Mouse (Mus musculus) left cerebral cortex, postnatal 4 days (tissue): ENCODE measurements around the gene Ccdc181. TPM values are rescaled to one million over a fixed set of nuclear protein-coding genes. Genes with fewer than 3 reads are reported as not detected.
"Not testable (repeated sequence)": the region's sequence is repeated elsewhere in the genome, so short reads cannot be mapped to it uniquely, and the experiment has no call there.

Experiments used
- DNase-seq: peaks from one replicate; pipeline ENCODE4 v3.0.0-alpha.2; 2022
- intact Hi-C: fragments of 180-260 bp; cut with DNase I; formaldehyde crosslinking; loops from one replicate; pipeline ENCODE4 v1.15.1; 2025
- total RNA-seq, 2 experiments: library from RNA; stranded (reverse); gene quantifications; 2 replicates each; pipeline ENCODE4 v1.2.3; 2021

Ccdc181 gene
- 10 to 100 TPM; 21.2 to 22.3 TPM for total RNA-seq

DNA sequence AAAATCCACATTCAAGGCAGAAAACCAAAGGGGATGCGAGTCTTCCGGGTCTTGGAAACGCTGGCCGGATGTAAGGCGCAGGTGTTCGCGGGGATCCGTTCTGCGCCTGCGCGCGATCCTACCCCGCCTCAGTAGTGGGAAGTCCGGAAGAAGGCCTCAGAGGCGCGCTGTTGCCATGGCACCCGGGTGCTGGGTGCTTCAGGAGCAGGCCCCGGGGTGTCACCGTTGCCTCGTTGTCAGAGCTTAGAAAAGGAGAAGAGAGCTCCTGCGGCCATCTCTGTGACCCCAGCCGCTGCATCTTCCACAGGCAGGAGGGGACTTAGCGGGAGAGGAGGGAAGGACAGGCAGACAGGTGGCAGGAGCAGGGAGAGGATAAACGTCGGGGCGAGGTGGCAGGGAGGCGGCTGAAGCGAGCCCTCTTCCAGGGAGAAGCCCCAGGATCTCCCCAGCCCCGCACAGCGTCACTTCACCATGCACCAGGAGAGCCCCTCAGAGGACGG, at the start of gene Ccdc181:
Gene Ccdc181 (plus strand): TSS at position 131 of the 500 bp plus-strand sequence.
- intact Hi-C loops, result no loop called here
- DNase-seq, result peak; percentile 96

DNA sequence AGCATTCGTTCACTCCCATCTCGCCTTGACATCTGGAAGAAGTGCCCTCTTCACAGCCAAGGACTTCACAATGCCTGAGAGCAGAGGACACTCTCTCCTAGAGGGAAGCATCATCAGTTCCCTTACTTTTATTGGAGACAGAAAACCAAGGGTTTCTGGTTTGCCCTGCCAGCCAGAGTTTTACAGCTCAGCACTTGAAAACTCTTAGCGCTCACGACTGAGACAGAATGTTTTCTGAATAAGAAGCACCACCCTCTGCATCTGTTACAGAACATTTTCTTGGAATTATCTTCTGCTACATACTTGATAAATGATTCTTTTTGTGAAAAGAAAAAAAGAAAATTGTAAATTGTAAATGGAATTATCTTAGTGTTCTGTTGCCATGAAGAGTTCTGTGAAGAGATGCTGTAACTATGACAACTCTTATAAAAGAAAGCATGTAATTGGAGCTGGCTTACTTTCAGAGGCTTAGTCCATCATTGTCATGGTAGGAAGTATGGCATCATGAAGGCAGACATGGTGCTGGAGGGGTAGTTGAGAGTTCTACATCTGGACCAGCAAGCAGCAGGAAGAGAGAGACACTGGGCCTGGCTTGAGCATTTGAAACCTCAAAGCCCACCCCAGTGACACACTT, 43.3 kb upstream of the Ccdc181 start:
- intact Hi-C loops, DNase-seq: not testable (repeated sequence)

DNA sequence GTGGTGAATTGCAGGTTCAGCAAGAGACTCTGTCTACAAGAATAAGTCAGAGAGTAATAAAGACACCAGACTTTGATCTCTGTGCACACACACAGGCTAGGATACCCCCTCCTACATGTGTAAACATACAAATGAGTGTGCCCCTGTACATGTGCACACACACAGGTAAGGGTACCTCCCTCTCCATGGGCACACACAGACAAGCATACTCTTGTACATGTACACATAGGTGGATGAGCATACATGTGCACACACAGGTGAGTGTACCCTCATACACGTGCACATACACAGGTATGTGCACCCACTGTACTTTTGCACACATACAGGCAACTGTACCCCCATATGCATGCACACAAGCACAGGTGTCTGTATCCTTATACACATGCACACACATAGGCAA, 41.9 kb upstream of the Ccdc181 start:
- intact Hi-C loops, result no loop called here

GRCm38 (mm10) chr1:164235078-164235477, 40.3 kb upstream of the Ccdc181 start:
- intact Hi-C loops, result no loop called here
- no peak for DNase-seq

More for the DNA sequence above, 41.9 kb upstream of the Ccdc181 start:
- DNase-seq, result no peak

- intact Hi-C loops, result no loop called here
- DNase-seq, result no peak
These were observed 39.3 kb upstream of the Ccdc181 start for GRCm38 (mm10) chr1:164236078-164236477.

DNA sequence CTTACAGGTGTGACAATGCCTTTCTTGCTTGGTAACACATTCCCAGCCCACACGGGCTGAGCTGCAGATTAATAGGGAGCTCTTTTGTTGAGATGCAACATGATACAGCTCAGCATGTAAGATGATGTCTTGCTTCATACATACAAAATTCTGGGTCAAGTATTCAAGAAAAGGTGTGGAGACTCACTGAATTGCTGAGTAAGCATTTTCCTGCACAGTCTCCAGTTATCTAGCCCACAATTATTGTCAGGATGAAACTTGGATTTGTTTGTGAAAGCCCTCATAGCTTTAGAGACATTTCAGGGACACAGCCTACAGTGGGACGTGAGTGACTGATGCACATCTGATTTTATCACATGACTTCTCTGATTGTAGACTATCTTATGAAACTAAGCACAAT, 33.9 kb upstream of the Ccdc181 start:
- intact Hi-C loops, result no loop called here
- no peak for DNase-seq

DNA sequence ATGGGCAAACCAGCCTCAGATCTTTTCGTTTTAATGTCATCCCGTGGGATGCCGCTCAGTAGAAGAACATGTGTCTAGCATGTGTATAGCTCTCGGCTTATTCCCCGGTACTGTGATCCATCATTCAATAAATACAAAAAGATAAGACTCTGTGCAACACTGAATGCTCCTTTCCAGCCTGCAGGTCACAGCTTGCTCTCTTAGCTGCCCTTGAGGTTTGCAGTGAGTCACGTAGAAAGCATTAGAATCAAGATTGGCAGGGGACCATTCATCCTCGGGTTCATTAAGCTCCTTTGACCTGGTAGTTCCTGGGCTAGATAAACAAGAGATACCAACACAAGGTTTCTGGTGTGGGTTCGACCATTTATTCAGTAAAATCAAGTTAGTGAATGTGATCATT, 32.6 kb upstream of the Ccdc181 start:
- intact Hi-C loops, result no loop called here
- no peak for DNase-seq

DNA sequence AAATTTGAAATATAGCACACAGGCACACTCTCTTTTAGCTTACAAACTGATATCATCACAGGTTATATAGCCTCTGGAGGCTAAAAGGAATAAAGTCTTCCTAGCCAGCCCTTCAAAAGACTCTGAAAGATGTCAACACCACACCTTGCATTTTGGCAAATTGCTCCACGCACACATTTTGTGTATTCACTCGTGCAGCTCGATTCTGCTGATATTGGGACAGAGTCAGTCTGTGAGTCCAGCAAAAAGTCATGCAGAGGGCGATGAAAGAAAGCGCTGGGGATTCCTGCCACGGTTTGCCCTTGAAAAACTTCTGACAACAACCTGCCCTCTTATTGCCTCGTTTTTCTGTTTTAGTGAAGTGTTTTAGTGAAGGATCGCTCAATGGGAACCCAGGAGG, 27.9 kb upstream of the Ccdc181 start:
- intact Hi-C loops, result no loop called here
- no peak for DNase-seq

- intact Hi-C loops, result no loop called here
- DNase-seq, result no peak
These were observed 27.4 kb upstream of the Ccdc181 start for GRCm38 (mm10) chr1:164247971-164248370.

- DNase-seq, result peak; percentile 99
- intact Hi-C loops, result no loop called here
These were observed 26.7 kb upstream of the Ccdc181 start, which contains the start of gene Slc19a2 for GRCm38 (mm10) chr1:164248465-164249331. Gene Slc19a2, plus strand, starts transcription at chr1:164249046.

- intact Hi-C loops, result no loop called here
- no peak for DNase-seq
These were observed 26.1 kb upstream of the Ccdc181 start for GRCm38 (mm10) chr1:164249332-164249711.

DNA sequence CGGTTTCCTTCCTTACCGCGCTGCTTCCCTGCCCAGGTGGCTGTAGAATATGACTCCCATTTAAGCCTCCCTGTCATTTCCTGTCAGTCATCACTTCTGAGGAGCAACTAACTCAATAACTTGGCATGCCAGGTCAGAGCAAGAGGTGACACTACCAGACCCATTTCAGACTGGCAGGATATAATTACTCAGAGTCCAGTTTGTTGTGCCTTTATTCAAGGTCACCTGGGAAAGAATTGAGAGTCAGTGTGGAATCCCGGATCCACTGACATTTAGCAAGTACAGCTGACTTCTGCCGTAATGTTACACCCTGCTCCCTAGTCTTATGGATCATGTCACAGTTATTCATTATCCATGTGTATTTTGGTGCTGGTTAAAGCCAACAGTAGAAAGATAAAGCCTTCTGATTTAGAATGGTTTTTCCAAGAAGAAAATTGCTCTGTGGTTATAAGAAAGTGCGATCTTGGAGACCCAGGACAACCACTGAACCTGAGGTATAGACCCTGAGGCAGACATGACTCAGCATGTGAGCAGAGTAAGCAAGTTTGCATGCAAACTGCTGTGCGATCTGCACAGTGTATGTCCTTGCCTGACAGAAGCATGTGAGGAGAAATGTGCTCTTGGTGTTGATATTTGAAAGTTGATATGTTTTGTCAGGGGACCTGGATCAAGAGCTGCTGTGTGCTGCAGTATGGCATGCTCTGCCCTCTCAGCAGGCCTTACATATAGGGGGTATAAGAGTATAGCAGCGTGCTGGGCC, 24.8 kb upstream of the Ccdc181 start:
- intact Hi-C loops, result no loop called here
- DNase-seq, result no peak

GRCm38 (mm10) chr1:164251438-164251837, 23.9 kb upstream of the Ccdc181 start:
- no peak for DNase-seq
- intact Hi-C loops, result no loop called here

DNA sequence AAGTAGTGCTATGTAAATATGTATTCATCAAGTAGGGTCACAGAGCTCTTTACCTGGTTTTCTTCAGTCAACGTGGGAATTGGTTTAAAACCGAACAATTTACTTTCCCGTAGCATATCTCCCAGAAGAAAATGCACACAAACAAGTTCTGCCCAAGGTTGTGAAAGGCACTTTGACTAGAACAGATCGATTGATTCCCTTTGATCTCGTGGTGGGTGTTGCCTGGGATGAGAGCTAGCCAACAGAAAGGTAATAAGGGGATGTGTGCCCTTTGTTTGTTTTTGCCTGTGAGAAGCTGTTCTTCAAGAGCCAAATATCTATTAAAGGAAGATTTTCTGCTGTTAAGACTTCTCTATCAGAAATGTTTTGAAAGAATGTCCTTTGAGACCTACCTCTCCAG, 22.8 kb upstream of the Ccdc181 start:
- no peak for DNase-seq
- intact Hi-C loops, result no loop called here

GRCm38 (mm10) chr1:164254836-164255235, 20.5 kb upstream of the Ccdc181 start:
- intact Hi-C loops, result no loop called here

DNA sequence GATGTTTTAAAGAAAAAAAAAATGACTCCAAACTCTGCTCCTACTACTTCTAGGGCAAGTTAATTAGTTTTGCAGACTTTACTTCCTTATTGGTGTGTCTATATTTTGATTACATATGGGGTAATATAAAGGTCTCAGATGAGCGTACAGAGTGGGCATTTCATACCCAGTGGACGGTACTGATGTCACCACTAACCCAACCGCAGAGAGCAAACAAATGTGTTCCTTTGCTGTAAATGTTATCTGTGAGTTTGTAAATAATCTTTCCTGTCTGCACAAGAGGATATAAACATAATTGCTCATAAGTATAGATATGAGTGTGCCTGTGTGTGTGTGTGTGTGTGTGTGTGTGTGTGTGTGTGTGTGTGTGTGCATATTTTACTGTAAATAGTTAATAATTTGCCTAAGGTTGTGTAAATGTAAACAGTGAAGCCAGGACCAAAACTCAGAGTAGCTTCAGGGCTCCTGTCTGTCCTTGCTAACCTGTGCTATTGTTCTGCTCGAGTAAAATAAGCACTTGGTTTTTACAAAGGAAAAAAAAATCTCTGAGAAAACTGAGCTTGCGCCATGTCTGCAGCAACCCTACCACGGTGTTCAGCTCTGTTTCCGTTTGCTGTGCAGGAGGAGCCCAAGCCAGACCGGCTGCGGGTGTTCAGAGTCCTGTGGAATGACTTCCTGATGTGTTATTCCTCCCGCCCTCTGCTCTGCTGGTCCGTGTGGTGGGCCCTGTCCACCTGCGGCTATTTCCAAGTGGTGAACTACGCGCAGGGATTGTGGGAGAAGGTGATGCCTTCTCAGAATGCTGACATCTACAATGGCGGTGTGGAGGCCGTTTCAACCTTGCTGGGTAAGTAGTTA, 15.0 kb upstream of the Ccdc181 start:
- intact Hi-C loops, result no loop called here
- no peak for DNase-seq

More at GRCm38 (mm10) chr1:164254836-164255235, 20.5 kb upstream of the Ccdc181 start:
- no peak for DNase-seq

GRCm38 (mm10) chr1:164261553-164261952, 13.8 kb upstream of the Ccdc181 start:
- intact Hi-C loops, result no loop called here
- DNase-seq, result no peak

- no peak for DNase-seq
- intact Hi-C loops, result no loop called here
These were observed 4.4 kb upstream of the Ccdc181 start for GRCm38 (mm10) chr1:164270941-164271340.

- intact Hi-C loops, result no loop called here
- DNase-seq, result no peak
These were observed 1.7 kb upstream of the Ccdc181 start for GRCm38 (mm10) chr1:164273659-164274058.

- no peak for DNase-seq
- intact Hi-C loops, result no loop called here
These were observed 1.2 kb downstream of the Ccdc181 start for GRCm38 (mm10) chr1:164276552-164276951.
